Mouse (Mus musculus) midbrain, postnatal 0 days (tissue): ENCODE measurements around the gene Itk. TPM values are rescaled to one million over a fixed set of nuclear protein-coding genes. Genes with fewer than 3 reads are reported as not detected.

ENCODE experiments used
- ATAC-seq: fragments of 200-750 bp; cut with Nextera tagmentation; 2 replicates; pipeline ENCODE4 v1.8.0; 2017; ENCODE audit warnings: moderate number of reproducible peaks, mild to moderate bottlenecking, moderate TSS enrichment, moderate library complexity; ENCODE audit not compliant: low FRiP score
- DNase-seq: peaks from one replicate; pipeline ENCODE4 v3.0.0-alpha.2; 2015; ENCODE audit warnings: low spot score
- H3K27ac ChIP-seq: fragments of 300-500 bp; sonication (generic); 2 replicates; pipeline ENCODE4 v1.5.1; 2014; ENCODE audit warnings: low read depth, mild to moderate bottlenecking, low read length, mixed read lengths
- H3K27me3 ChIP-seq: fragments of 300-500 bp; sonication (generic); 2 replicates; pipeline ENCODE4 v1.6.1; 2014; ENCODE audit warnings: low read length, control low read depth, mixed read lengths; ENCODE audit not compliant: insufficient read depth
- H3K36me3 ChIP-seq: fragments of 300-500 bp; sonication (generic); 2 replicates; pipeline ENCODE4 v1.6.1; 2014; ENCODE audit warnings: low read length, control low read depth, mixed read lengths; ENCODE audit not compliant: insufficient read depth
- H3K4me1 ChIP-seq: fragments of 300-500 bp; sonication (generic); 2 replicates; pipeline ENCODE4 v1.6.1; 2014; ENCODE audit warnings: mild to moderate bottlenecking, control low read depth, antibody characterized with exemption, low read length, mixed read lengths; ENCODE audit not compliant: insufficient read depth
- H3K4me2 ChIP-seq: fragments of 300-500 bp; sonication (generic); 2 replicates; pipeline ENCODE4 v1.6.1; 2014; ENCODE audit warnings: low read depth, mild to moderate bottlenecking, low read length, mixed read lengths; ENCODE audit not compliant: poor library complexity, severe bottlenecking
- H3K4me3 ChIP-seq: fragments of 300-500 bp; sonication (generic); 2 replicates; pipeline ENCODE4 v1.5.1; 2014; ENCODE audit warnings: low read depth, mild to moderate bottlenecking, low read length, moderate library complexity
- H3K9ac ChIP-seq: fragments of 300-500 bp; sonication (generic); replicated peaks from 2 replicates; pipeline ENCODE4 v1.6.1; 2014; ENCODE audit warnings: mild to moderate bottlenecking, low read length, moderate library complexity, mixed read lengths; ENCODE audit not compliant: poor library complexity, severe bottlenecking
- H3K9me3 ChIP-seq: fragments of 300-500 bp; sonication (generic); 2 replicates; pipeline ENCODE4 v1.6.1; 2016; ENCODE audit warnings: low read length, control low read depth
- CTCF ChIP-seq: IDR thresholded peaks from 2 replicates; pipeline ENCODE4 v1.5.1; 2016; ENCODE audit warnings: antibody characterized with exemption, mild to moderate bottlenecking
- WGBS: fragments of 180-500 bp; shearing (Covaris S2); extraction: QIAGEN DNeasy Blood & Tissue Kit; methylation state at CpG from one replicate; pipeline ENCODE4 v1.1.7; 2014; 5-methylcytosine and 5-hydroxymethylcytosine counted together
- polyA plus RNA-seq: library from polyadenylated mRNA; unstranded; fragments of >200 nt; fragmentation: Nextera tagmentation; extraction: Ambion mirVana; gene quantifications from 2 replicates; pipeline ENCODE4 v1.2.1, GENCODE M21; 2015
- total RNA-seq: library from RNA; depleted of rRNA; stranded (reverse); fragments of >200 nt; gene quantifications from 2 replicates; pipeline ENCODE4 v1.2.3, GENCODE M21; 2014

The Itk gene
- total and polyA plus RNA-seq, 2 experiments from 2014 or later: 0.06 to 0.16 TPM

GRCm38 (mm10) chr11:46349681-46350410 is 39.5 kb downstream of the Itk start:
- Histone ChIP-seq H3K9me3 (no peaks in the 10 kb centered on the region), H3K27ac (no peak overlapping the region), H3K27me3 (no peaks in the 10 kb centered on the region), H3K4me3 (no peak overlapping the region), H3K9ac (no peak overlapping the region), H3K36me3 (no peaks in the 10 kb centered on the region), H3K4me1 (no peaks in the 10 kb centered on the region), H3K4me2 (no peak overlapping the region)
- ATAC-seq: no peak
- no peak for TF ChIP-seq CTCF
- DNase-seq: no peak
- WGBS: 76% methylated on average over 2 of the region's 2 CpGs

- WGBS: 77% methylated on average over 3 of the region's 3 CpGs
- TF ChIP-seq CTCF: no peak
- ATAC-seq: no peak
Measured at GRCm38 (mm10) chr11:46348416-46348815, 40.9 kb downstream of the Itk start.

GRCm38 (mm10) chr11:46347756-46348155 is 41.6 kb downstream of the Itk start:
- Histone ChIP-seq H3K4me1 (no peaks in the 10 kb centered on the region), H3K9ac (no peak overlapping the region), H3K4me3 (no peak overlapping the region), H3K27ac (no peak overlapping the region), H3K9me3 (no peaks in the 10 kb centered on the region), H3K27me3 (no peaks in the 10 kb centered on the region), H3K36me3 (no peaks in the 10 kb centered on the region), H3K4me2 (no peak overlapping the region)
- no peak for ATAC-seq
- no peak for TF ChIP-seq CTCF
- no peak for DNase-seq
- WGBS: 83% methylated on average over 5 of the region's 5 CpGs

More at GRCm38 (mm10) chr11:46348416-46348815, 40.9 kb downstream of the Itk start:
- no peak overlapping the region for H3K4me2 ChIP-seq
- H3K36me3 ChIP-seq: no peaks in the 10 kb centered on the region
- no peak overlapping the region for H3K9ac ChIP-seq
- no peaks in the 10 kb centered on the region for H3K9me3 ChIP-seq
- no peak overlapping the region for H3K4me3 ChIP-seq
- H3K4me1 ChIP-seq: no peaks in the 10 kb centered on the region
- DNase-seq: no peak
- no peaks in the 10 kb centered on the region for H3K27me3 ChIP-seq
- H3K27ac ChIP-seq: no peak overlapping the region

GRCm38 (mm10) chr11:46343886-46344546 is 45.3 kb downstream of the Itk start:
- no peak overlapping the region for H3K4me2 ChIP-seq

GRCm38 (mm10) chr11:46341960-46342359 is 47.4 kb downstream of the Itk start:
- TF ChIP-seq CTCF: no peak
- H3K27ac ChIP-seq: no peak overlapping the region
- no peak overlapping the region for H3K4me3 ChIP-seq
- ATAC-seq: no peak
- 95% methylated on average over 4 of the region's 4 CpGs for WGBS
- H3K9ac ChIP-seq: no peak overlapping the region
- no peak for DNase-seq
- no peaks in the 10 kb centered on the region for H3K9me3 ChIP-seq
- no peaks in the 10 kb centered on the region for H3K36me3 ChIP-seq
- no peaks in the 10 kb centered on the region for H3K4me1 ChIP-seq
- no peaks in the 10 kb centered on the region for H3K27me3 ChIP-seq
- H3K4me2 ChIP-seq: no peak overlapping the region

More at GRCm38 (mm10) chr11:46343886-46344546, 45.3 kb downstream of the Itk start:
- no peaks in the 10 kb centered on the region for H3K4me1 ChIP-seq
- no peaks in the 10 kb centered on the region for H3K36me3 ChIP-seq
- no peak overlapping the region for H3K4me3 ChIP-seq
- no peaks in the 10 kb centered on the region for H3K9me3 ChIP-seq
- H3K27me3 ChIP-seq: no peaks in the 10 kb centered on the region
- no peak overlapping the region for H3K27ac ChIP-seq
- DNase-seq (no peak), ATAC-seq (no peak)
- 71% methylated on average over 5 of the region's 5 CpGs for WGBS
- H3K9ac ChIP-seq: no peak overlapping the region
- no peak for TF ChIP-seq CTCF

- no peak overlapping the region for H3K27ac ChIP-seq
- H3K4me1 ChIP-seq: no peaks in the 10 kb centered on the region
- H3K4me2 ChIP-seq: no peak overlapping the region
- 96% methylated on average over 5 of the region's 5 CpGs for WGBS
- H3K27me3 ChIP-seq: no peaks in the 10 kb centered on the region
- no peaks in the 10 kb centered on the region for H3K36me3 ChIP-seq
- no peaks in the 10 kb centered on the region for H3K9me3 ChIP-seq
- no peak overlapping the region for H3K9ac ChIP-seq
- H3K4me3 ChIP-seq: no peak overlapping the region
- DNase-seq: no peak
- no peak for ATAC-seq
- TF ChIP-seq CTCF: no peak
Measured at GRCm38 (mm10) chr11:46336020-46336419, 53.3 kb downstream of the Itk start.
